Mouse (Mus musculus) liver, embryonic 12.5 days (tissue): Measurements from ENCODE around the gene Commd6. TPM values are rescaled to one million over a fixed set of nuclear protein-coding genes. Genes with fewer than 3 reads are reported as not detected.

Experiments used
- ATAC-seq: fragments of 200-750 bp; cut with Nextera tagmentation; 2 replicates; pipeline ENCODE4 v1.8.0; 2017; ENCODE audit warnings: moderate number of reproducible peaks, mild to moderate bottlenecking, moderate library complexity
- H3K27ac ChIP-seq: fragments of 300-500 bp; sonication (generic); 2 replicates; pipeline ENCODE4 v1.5.1; 2016; ENCODE audit warnings: mild to moderate bottlenecking
- H3K27me3 ChIP-seq: fragments of 300-500 bp; sonication (generic); replicated peaks from 2 replicates; pipeline ENCODE4 v1.6.1; 2016; ENCODE audit warnings: mild to moderate bottlenecking, moderate library complexity
- H3K36me3 ChIP-seq: fragments of 300-500 bp; sonication (generic); 2 replicates; pipeline ENCODE4 v1.6.1; 2016; ENCODE audit warnings: mild to moderate bottlenecking, moderate library complexity
- H3K4me1 ChIP-seq: fragments of 300-500 bp; sonication (generic); 2 replicates; pipeline ENCODE4 v1.6.1; 2016
- H3K4me2 ChIP-seq: fragments of 300-500 bp; sonication (generic); 2 replicates; pipeline ENCODE4 v1.6.1; 2016; ENCODE audit warnings: mild to moderate bottlenecking, moderate library complexity
- H3K4me3 ChIP-seq: fragments of 300-500 bp; sonication (generic); 2 replicates; pipeline ENCODE4 v1.5.1; 2016; ENCODE audit warnings: mild to moderate bottlenecking, moderate library complexity
- H3K9ac ChIP-seq: fragments of 300-500 bp; sonication (generic); 2 replicates; pipeline ENCODE4 v1.6.1; 2016; ENCODE audit warnings: mild to moderate bottlenecking, moderate library complexity
- H3K9me3 ChIP-seq: fragments of 300-500 bp; sonication (generic); replicated peaks from 2 replicates; pipeline ENCODE4 v1.6.1; 2016; ENCODE audit warnings: mild to moderate bottlenecking, moderate library complexity
- WGBS: fragments of 180-500 bp; shearing (Covaris S2); methylation state at CpG from one replicate; pipeline ENCODE4 v1.1.7; 2016; ENCODE audit not compliant: insufficient replicate concordance; 5-methylcytosine and 5-hydroxymethylcytosine counted together
- polyA plus RNA-seq: library from polyadenylated mRNA; unstranded; fragments of >200 nt; fragmentation: Nextera tagmentation; extraction: Ambion mirVana; gene quantifications from 2 replicates; pipeline ENCODE4 v1.2.1, GENCODE M21; 2016

The Commd6 gene
- polyA plus RNA-seq = 61.9 and 64.2 TPM in 2 replicates

GRCm38 (mm10) chr14:101640153-101640843, at the start of gene Commd6:
Commd6 (minus strand) TSS chr14:101640686.
- Histone ChIP-seq H3K27ac (peak within 1 kb of the TSS; percentile 67), H3K27me3 (no peaks in the 10 kb centered on the region), H3K4me1 (peaks cover 12% of the 10 kb centered on the region), H3K36me3 (peaks cover 5% of the 10 kb centered on the region; the same call in 1 of the 2 replicates), H3K9me3 (no peaks in the 10 kb centered on the region), H3K4me2 (peak within 1 kb of the TSS; percentile 81), H3K4me3 (peak within 1 kb of the TSS; percentile 79), H3K9ac (peak within 1 kb of the TSS; percentile 78)
- WGBS = under 1% methylated on average over 39 of the region's 39 CpGs
- ATAC-seq = peak; percentile 98

DNA sequence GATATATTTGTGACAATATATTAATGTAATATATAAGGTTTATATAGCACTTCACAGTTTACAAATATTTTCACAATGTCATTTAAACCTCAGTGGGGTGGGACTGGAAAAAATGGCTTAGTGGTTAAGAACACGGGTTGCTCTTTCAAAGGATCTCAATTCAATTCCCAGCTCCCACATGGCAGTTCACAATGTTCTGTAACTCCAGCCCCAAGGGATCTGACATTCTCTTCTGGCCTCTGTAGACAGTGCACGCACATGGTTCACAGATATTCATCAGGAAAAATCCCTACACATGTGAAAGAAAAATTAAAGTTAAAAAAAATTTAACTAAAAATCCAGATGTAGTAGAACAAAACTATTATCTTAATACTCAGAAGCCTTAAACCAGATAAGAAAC, 47.9 kb upstream of the Commd6 start:
- Histone ChIP-seq H3K27me3 (no peaks in the 10 kb centered on the region), H3K27ac (no peak overlapping the region), H3K4me2 (no peak overlapping the region), H3K9ac (no peak overlapping the region), H3K4me3 (no peak overlapping the region), H3K36me3 (peaks cover 18% of the 10 kb centered on the region), H3K9me3 (no peaks in the 10 kb centered on the region), H3K4me1 (no peaks in the 10 kb centered on the region)
- whole genome bisulfite sequencing = 80% methylated on average over 2 of the region's 2 CpGs
- ATAC-seq = no peak

GRCm38 (mm10) chr14:101687696-101688095, 47.2 kb upstream of the Commd6 start:
- 84% methylated on average over 6 of the region's 6 CpGs for WGBS
- Histone ChIP-seq H3K4me1 (no peaks in the 10 kb centered on the region), H3K27me3 (no peaks in the 10 kb centered on the region), H3K9ac (no peak overlapping the region), H3K27ac (no peak overlapping the region), H3K36me3 (peaks cover 12% of the 10 kb centered on the region), H3K4me3 (no peak overlapping the region), H3K4me2 (no peak overlapping the region), H3K9me3 (no peaks in the 10 kb centered on the region)
- no peak for ATAC-seq

- WGBS = 65% methylated on average over 1 of the region's 1 CpGs
- H3K4me1 ChIP-seq = no peaks in the 10 kb centered on the region
- ATAC-seq = no peak
- no peak overlapping the region for H3K27ac ChIP-seq
- no peak overlapping the region for H3K4me2 ChIP-seq
- H3K9ac ChIP-seq = no peak overlapping the region
- peaks cover 41% of the 10 kb centered on the region for H3K36me3 ChIP-seq
- H3K9me3 ChIP-seq = no peaks in the 10 kb centered on the region
- H3K27me3 ChIP-seq = no peaks in the 10 kb centered on the region
- H3K4me3 ChIP-seq = no peak overlapping the region
Measured at GRCm38 (mm10) chr14:101672226-101672625, 31.7 kb upstream of the Commd6 start.

GRCm38 (mm10) chr14:101668626-101669025, 28.1 kb upstream of the Commd6 start:
- no peak overlapping the region for H3K4me2 ChIP-seq
- peaks cover 36% of the 10 kb centered on the region for H3K36me3 ChIP-seq
- no peak overlapping the region for H3K9ac ChIP-seq
- H3K27ac ChIP-seq = no peak overlapping the region
- no peaks in the 10 kb centered on the region for H3K27me3 ChIP-seq
- 83% methylated on average over 7 of the region's 7 CpGs for WGBS
- no peak for ATAC-seq
- H3K9me3 ChIP-seq = no peaks in the 10 kb centered on the region
- no peaks in the 10 kb centered on the region for H3K4me1 ChIP-seq
- no peak overlapping the region for H3K4me3 ChIP-seq

DNA sequence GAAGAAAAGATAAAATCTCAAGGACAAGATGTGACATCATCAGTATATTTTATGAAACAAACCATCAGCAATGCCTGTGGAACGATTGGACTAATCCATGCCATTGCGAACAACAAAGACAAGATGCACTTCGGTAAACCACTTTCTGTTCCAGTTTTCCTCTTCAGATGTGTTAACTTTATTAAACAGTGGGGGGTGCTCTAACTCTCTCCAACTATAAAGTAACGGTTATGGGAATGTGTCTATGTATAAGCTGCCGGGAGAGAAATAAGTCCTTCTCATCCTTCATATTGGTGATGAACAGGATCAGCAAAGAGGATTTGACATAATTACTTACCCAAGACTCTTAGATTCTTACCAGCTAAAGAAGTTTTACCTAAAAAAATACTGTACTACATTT, 26.1 kb upstream of the Commd6 start:
- Histone ChIP-seq H3K27ac (no peak overlapping the region), H3K4me3 (no peak overlapping the region), H3K9ac (no peak overlapping the region), H3K27me3 (no peaks in the 10 kb centered on the region), H3K4me1 (no peaks in the 10 kb centered on the region), H3K9me3 (no peaks in the 10 kb centered on the region), H3K4me2 (no peak overlapping the region), H3K36me3 (peaks cover 33% of the 10 kb centered on the region)
- no peak for ATAC-seq
- WGBS = 79% methylated on average over 5 of the region's 5 CpGs

DNA sequence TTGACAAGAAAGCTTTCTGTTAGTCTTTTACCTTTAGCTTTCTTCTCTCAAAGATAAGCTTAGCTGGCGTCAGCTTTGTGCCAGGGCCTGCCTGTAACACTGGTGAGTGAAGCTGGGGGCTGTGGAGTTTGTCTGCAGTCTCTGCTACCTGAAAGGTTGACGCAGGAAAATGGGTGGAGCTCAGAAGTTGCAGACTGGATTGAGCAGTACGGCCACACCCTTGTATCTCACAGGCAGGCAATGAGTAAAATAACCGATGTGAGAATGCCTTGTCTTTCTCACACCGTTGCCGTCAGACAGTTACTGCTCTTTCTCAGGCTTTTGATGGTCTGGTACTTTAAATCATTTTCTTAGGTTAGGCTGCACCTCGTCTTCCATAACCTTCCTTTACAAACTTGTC, 25.6 kb upstream of the Commd6 start:
- H3K27me3 ChIP-seq = no peaks in the 10 kb centered on the region
- WGBS = 75% methylated on average over 7 of the region's 7 CpGs
- peaks cover 35% of the 10 kb centered on the region for H3K36me3 ChIP-seq
- no peaks in the 10 kb centered on the region for H3K4me1 ChIP-seq
- H3K4me2 ChIP-seq = no peak overlapping the region
- no peaks in the 10 kb centered on the region for H3K9me3 ChIP-seq
- H3K4me3 ChIP-seq = no peak overlapping the region
- ATAC-seq = no peak
- H3K9ac ChIP-seq = no peak overlapping the region
- no peak overlapping the region for H3K27ac ChIP-seq

GRCm38 (mm10) chr14:101664274-101664673, 23.8 kb upstream of the Commd6 start:
- no peaks in the 10 kb centered on the region for H3K4me1 ChIP-seq
- H3K27ac ChIP-seq = no peak overlapping the region
- 67% methylated on average over 3 of the region's 3 CpGs for WGBS
- no peaks in the 10 kb centered on the region for H3K27me3 ChIP-seq
- H3K4me2 ChIP-seq = no peak overlapping the region
- no peak overlapping the region for H3K9ac ChIP-seq
- no peaks in the 10 kb centered on the region for H3K9me3 ChIP-seq
- ATAC-seq = no peak
- no peak overlapping the region for H3K4me3 ChIP-seq
- peaks cover 28% of the 10 kb centered on the region for H3K36me3 ChIP-seq

DNA sequence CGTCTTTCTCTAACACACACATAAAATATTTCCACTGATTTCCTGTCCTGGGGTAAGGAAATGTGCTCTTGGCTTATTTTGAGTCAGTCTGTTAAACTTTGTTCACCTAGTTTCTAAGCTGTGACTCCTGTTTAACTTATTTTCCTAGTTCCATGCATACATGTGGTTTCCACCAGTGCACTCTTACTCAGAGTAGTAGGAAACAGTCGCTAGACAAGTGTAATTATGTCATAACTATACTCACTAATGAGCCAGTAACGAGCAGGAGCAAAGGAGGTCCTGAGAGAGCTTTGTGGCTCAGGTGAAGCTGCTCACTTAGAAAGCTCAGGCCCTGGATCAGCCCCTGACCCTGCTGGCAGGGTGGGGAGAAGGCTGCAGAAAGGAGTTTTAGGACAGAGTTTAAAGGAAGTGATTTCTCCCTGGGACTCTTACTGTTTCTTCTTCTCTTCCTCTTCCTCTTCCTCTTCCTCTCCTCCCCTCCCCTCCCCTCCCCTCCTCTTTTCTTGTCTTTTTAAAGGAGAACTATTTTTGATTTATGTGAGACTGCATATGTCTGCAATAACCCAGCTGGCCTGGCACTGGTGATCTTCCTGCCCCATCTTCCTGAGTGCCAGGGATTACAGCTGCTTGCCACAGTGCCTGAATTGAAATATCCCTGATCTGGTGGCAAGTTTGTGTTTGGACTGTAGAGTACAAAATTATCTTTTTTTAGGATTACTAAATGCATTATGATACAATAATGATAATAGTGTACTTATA, 21.3 kb upstream of the Commd6 start:
- H3K4me1 ChIP-seq = no peaks in the 10 kb centered on the region
- no peaks in the 10 kb centered on the region for H3K9me3 ChIP-seq
- H3K27ac ChIP-seq = no peak overlapping the region
- no peak overlapping the region for H3K4me3 ChIP-seq
- no peak overlapping the region for H3K4me2 ChIP-seq
- no peak for ATAC-seq
- H3K36me3 ChIP-seq = peaks cover 21% of the 10 kb centered on the region
- H3K9ac ChIP-seq = no peak overlapping the region
- WGBS = 62% methylated on average over 3 of the region's 3 CpGs
- H3K27me3 ChIP-seq = no peaks in the 10 kb centered on the region

DNA sequence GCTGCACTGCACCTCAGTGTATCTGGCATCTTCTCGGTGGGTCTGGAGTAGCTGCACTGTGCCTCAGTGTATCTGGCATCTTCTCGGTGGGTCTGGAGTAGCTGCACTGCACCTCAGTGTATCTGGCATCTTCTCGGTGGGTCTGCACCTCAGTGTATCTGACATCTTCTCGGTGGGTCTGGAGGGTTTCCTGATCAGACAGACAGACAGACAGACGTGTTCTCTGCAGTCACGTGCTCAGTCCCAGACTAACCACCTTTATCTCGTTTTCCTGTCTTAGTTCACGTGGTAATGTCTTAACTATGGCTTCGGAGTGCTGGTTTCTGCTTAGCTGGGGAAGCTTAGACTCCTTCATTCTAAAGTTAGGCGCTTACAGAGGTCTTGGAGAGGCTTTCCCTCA, 15.8 kb upstream of the Commd6 start:
- H3K9me3 ChIP-seq = no peaks in the 10 kb centered on the region
- H3K36me3 ChIP-seq = peaks cover 13% of the 10 kb centered on the region
- no peak overlapping the region for H3K27ac ChIP-seq
- no peak overlapping the region for H3K4me3 ChIP-seq
- no peak for ATAC-seq
- 27% methylated on average over 10 of the region's 10 CpGs for WGBS
- 0 out of 2 replicates have a peak overlapping the region, but pooled peaks have one; percentile 14 for H3K4me2 ChIP-seq
- H3K27me3 ChIP-seq = no peaks in the 10 kb centered on the region
- H3K4me1 ChIP-seq = peaks cover 22% of the 10 kb centered on the region
- no peak overlapping the region for H3K9ac ChIP-seq

- WGBS = 1% methylated on average over 10 of the region's 10 CpGs
- Histone ChIP-seq H3K36me3 (peaks cover 6% of the 10 kb centered on the region), H3K9me3 (no peaks in the 10 kb centered on the region), H3K4me3 (peak overlapping the region; percentile 93), H3K4me2 (peak overlapping the region; percentile 98), H3K27me3 (no peaks in the 10 kb centered on the region), H3K4me1 (peaks cover 22% of the 10 kb centered on the region), H3K9ac (peak overlapping the region; percentile 83), H3K27ac (no peak overlapping the region)
- peak; percentile 28 for ATAC-seq
Measured at GRCm38 (mm10) chr14:101654526-101654909, 14.0 kb upstream of the Commd6 start.
